Mouse (Mus musculus): ENCODE measurements around the gene Snw1.

DNA sequence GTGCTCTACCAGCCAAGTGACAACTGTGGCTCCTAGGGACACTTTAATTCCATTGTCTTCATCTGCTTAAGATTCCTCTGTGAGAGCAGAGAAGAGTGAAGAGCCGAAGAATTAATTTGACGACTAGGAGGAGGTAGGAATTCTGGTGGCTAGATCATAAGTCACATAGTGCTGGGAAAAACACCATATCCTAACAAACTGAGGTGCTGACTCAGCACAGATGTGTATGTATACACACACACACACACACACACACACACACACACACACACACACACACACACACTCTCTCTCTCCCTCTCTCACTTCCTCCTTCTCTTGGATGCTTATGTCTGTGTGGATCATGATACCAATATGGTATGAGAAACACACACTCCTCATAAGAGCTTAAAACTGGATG lies 43.8 kb downstream of the Snw1 start:
- no peak for TF ChIP-seq GATA1 (IDR thresholded peaks at IDR 0.05; ENCODE audit: borderline replicate concordance, low read length)
- TF ChIP-seq FLI1 (IDR thresholded peaks at IDR 0.05; ENCODE audit: low read length), result no peak

Measured in megakaryocyte, embryonic 14.5 days (primary cell).